Mouse (Mus musculus) midbrain, postnatal 0 days (tissue): ENCODE measurements around the gene Foxp1. TPM values are rescaled to one million over a fixed set of nuclear protein-coding genes. Genes with fewer than 3 reads are reported as not detected.

ENCODE experiments used
- ATAC-seq: fragments of 200-750 bp; cut with Nextera tagmentation; 2 replicates; pipeline ENCODE4 v1.8.0; 2017; ENCODE audit warnings: moderate number of reproducible peaks, mild to moderate bottlenecking, moderate TSS enrichment, moderate library complexity; ENCODE audit not compliant: low FRiP score
- DNase-seq: peaks from one replicate; pipeline ENCODE4 v3.0.0-alpha.2; 2015; ENCODE audit warnings: low spot score
- H3K27ac ChIP-seq: fragments of 300-500 bp; sonication (generic); 2 replicates; pipeline ENCODE4 v1.5.1; 2014; ENCODE audit warnings: low read depth, mild to moderate bottlenecking, low read length, mixed read lengths
- H3K27me3 ChIP-seq: fragments of 300-500 bp; sonication (generic); 2 replicates; pipeline ENCODE4 v1.6.1; 2014; ENCODE audit warnings: low read length, control low read depth, mixed read lengths; ENCODE audit not compliant: insufficient read depth
- H3K36me3 ChIP-seq: fragments of 300-500 bp; sonication (generic); 2 replicates; pipeline ENCODE4 v1.6.1; 2014; ENCODE audit warnings: low read length, control low read depth, mixed read lengths; ENCODE audit not compliant: insufficient read depth
- H3K4me1 ChIP-seq: fragments of 300-500 bp; sonication (generic); 2 replicates; pipeline ENCODE4 v1.6.1; 2014; ENCODE audit warnings: mild to moderate bottlenecking, control low read depth, antibody characterized with exemption, low read length, mixed read lengths; ENCODE audit not compliant: insufficient read depth
- H3K4me2 ChIP-seq: fragments of 300-500 bp; sonication (generic); 2 replicates; pipeline ENCODE4 v1.6.1; 2014; ENCODE audit warnings: low read depth, mild to moderate bottlenecking, low read length, mixed read lengths; ENCODE audit not compliant: poor library complexity, severe bottlenecking
- H3K4me3 ChIP-seq: fragments of 300-500 bp; sonication (generic); 2 replicates; pipeline ENCODE4 v1.5.1; 2014; ENCODE audit warnings: low read depth, mild to moderate bottlenecking, low read length, moderate library complexity
- H3K9ac ChIP-seq: fragments of 300-500 bp; sonication (generic); replicated peaks from 2 replicates; pipeline ENCODE4 v1.6.1; 2014; ENCODE audit warnings: mild to moderate bottlenecking, low read length, moderate library complexity, mixed read lengths; ENCODE audit not compliant: poor library complexity, severe bottlenecking
- H3K9me3 ChIP-seq: fragments of 300-500 bp; sonication (generic); 2 replicates; pipeline ENCODE4 v1.6.1; 2016; ENCODE audit warnings: low read length, control low read depth
- CTCF ChIP-seq: IDR thresholded peaks from 2 replicates; pipeline ENCODE4 v1.5.1; 2016; ENCODE audit warnings: antibody characterized with exemption, mild to moderate bottlenecking
- WGBS: fragments of 180-500 bp; shearing (Covaris S2); extraction: QIAGEN DNeasy Blood & Tissue Kit; methylation state at CpG from one replicate; pipeline ENCODE4 v1.1.7; 2014; 5-methylcytosine and 5-hydroxymethylcytosine counted together
- polyA plus RNA-seq: library from polyadenylated mRNA; unstranded; fragments of >200 nt; fragmentation: Nextera tagmentation; extraction: Ambion mirVana; gene quantifications from 2 replicates; pipeline ENCODE4 v1.2.1, GENCODE M21; 2015
- total RNA-seq: library from RNA; depleted of rRNA; stranded (reverse); fragments of >200 nt; gene quantifications from 2 replicates; pipeline ENCODE4 v1.2.3, GENCODE M21; 2014

Foxp1 gene
- total and polyA plus RNA-seq, 2 experiments from 2014 or later: 71.1 to 74.3 TPM

- 88% methylated on average over 3 of the region's 3 CpGs for WGBS
- Histone ChIP-seq H3K27me3 (no peaks in the 10 kb centered on the region), H3K27ac (no peak overlapping the region), H3K9ac (no peak overlapping the region), H3K4me1 (no peaks in the 10 kb centered on the region), H3K9me3 (no peaks in the 10 kb centered on the region), H3K4me2 (no peak overlapping the region), H3K4me3 (no peak overlapping the region), H3K36me3 (no peaks in the 10 kb centered on the region)
- no peak for TF ChIP-seq CTCF
- DNase-seq: no peak
- no peak for ATAC-seq
These were observed 271.3 kb downstream of the Foxp1 start for GRCm38 (mm10) chr6:99251222-99251621.

GRCm38 (mm10) chr6:99249496-99250030, 273.0 kb downstream of the Foxp1 start:
- 66% methylated on average over 5 of the region's 5 CpGs for WGBS
- Histone ChIP-seq H3K4me1 (no peaks in the 10 kb centered on the region), H3K27ac (no peak overlapping the region), H3K9ac (no peak overlapping the region), H3K36me3 (no peaks in the 10 kb centered on the region), H3K9me3 (no peaks in the 10 kb centered on the region), H3K27me3 (no peaks in the 10 kb centered on the region), H3K4me2 (no peak overlapping the region), H3K4me3 (no peak overlapping the region)
- no peak for DNase-seq
- TF ChIP-seq CTCF: no peak
- no peak for ATAC-seq

GRCm38 (mm10) chr6:99248396-99248795, 274.1 kb downstream of the Foxp1 start:
- Histone ChIP-seq H3K27ac (no peak overlapping the region), H3K36me3 (no peaks in the 10 kb centered on the region), H3K4me1 (no peaks in the 10 kb centered on the region), H3K4me3 (no peak overlapping the region), H3K9ac (no peak overlapping the region), H3K9me3 (no peaks in the 10 kb centered on the region), H3K27me3 (no peaks in the 10 kb centered on the region), H3K4me2 (no peak overlapping the region)
- 94% methylated on average over 8 of the region's 8 CpGs for WGBS
- DNase-seq: no peak
- TF ChIP-seq CTCF: no peak
- ATAC-seq: no peak

- H3K9ac ChIP-seq: no peak overlapping the region
- ATAC-seq: no peak
- H3K4me1 ChIP-seq: no peaks in the 10 kb centered on the region
- no peak overlapping the region for H3K4me3 ChIP-seq
- no peak overlapping the region for H3K27ac ChIP-seq
- no peak overlapping the region for H3K4me2 ChIP-seq
- H3K27me3 ChIP-seq: no peaks in the 10 kb centered on the region
- H3K9me3 ChIP-seq: no peaks in the 10 kb centered on the region
- DNase-seq: no peak
- no peaks in the 10 kb centered on the region for H3K36me3 ChIP-seq
- 96% methylated on average over 10 of the region's 10 CpGs for WGBS
- no peak for TF ChIP-seq CTCF
These were observed 280.7 kb downstream of the Foxp1 start for GRCm38 (mm10) chr6:99241625-99242395.

- Histone ChIP-seq H3K27ac (no peak overlapping the region), H3K9me3 (no peaks in the 10 kb centered on the region), H3K27me3 (no peaks in the 10 kb centered on the region), H3K9ac (no peak overlapping the region), H3K36me3 (no peaks in the 10 kb centered on the region), H3K4me3 (no peak overlapping the region), H3K4me2 (no peak overlapping the region), H3K4me1 (no peaks in the 10 kb centered on the region)
- ATAC-seq (no peak), DNase-seq (no peak)
- no peak for TF ChIP-seq CTCF
These were observed 281.8 kb downstream of the Foxp1 start for GRCm38 (mm10) chr6:99240764-99241163.

GRCm38 (mm10) chr6:99235588-99235987, 286.9 kb downstream of the Foxp1 start:
- H3K27me3 ChIP-seq: no peaks in the 10 kb centered on the region
- no peak for DNase-seq
- no peaks in the 10 kb centered on the region for H3K9me3 ChIP-seq
- H3K9ac ChIP-seq: no peak overlapping the region
- TF ChIP-seq CTCF: no peak
- WGBS: 80% methylated on average over 8 of the region's 8 CpGs
- H3K36me3 ChIP-seq: no peaks in the 10 kb centered on the region
- no peaks in the 10 kb centered on the region for H3K4me1 ChIP-seq
- no peak for ATAC-seq
- H3K27ac ChIP-seq: no peak overlapping the region
- no peak overlapping the region for H3K4me2 ChIP-seq
- no peak overlapping the region for H3K4me3 ChIP-seq
